Mouse (Mus musculus): ENCODE results near the gene Sik3. TPM values are rescaled to one million over a fixed set of nuclear protein-coding genes. Genes with fewer than 3 reads are reported as not detected.

Sik3 gene
- total and polyA plus RNA-seq, 3 experiments: 30.7 to 81.1 (median 62.1) TPM

DNA sequence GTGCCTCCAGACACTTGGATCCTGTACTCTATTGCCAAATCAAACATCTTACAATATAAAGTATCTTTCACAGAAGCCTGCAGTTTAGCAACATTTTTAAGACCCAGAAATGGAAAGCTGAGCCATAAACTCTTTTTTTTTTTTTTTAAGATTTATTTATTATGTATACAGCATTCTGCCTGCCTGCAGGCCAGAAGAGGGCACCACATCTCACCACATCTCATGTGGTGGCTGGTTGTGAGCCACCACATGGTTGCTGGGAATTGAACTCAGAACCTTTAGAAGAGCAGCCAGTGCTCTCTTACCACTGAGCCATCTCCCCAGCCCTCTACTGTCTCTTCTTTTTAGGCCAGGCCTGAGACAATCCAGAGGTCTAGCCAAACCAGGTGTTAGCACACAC, 31.3 kb upstream of the Sik3 start:
- Histone ChIP-seq H3K79me2 (replicated peaks; ENCODE audit: control insufficient read depth, insufficient read depth, low read length) (peaks cover 9% of the 10 kb centered on the region), H3K27ac (no peak overlapping the region), H3K27me3 (ENCODE audit: control insufficient read depth, insufficient read depth, low read length) (no peaks in the 10 kb centered on the region), H3K9ac (ENCODE audit: low read depth, low read length) (no peak overlapping the region), H3K4me1 (ENCODE audit: control insufficient read depth, insufficient read depth, low read length) (peaks cover 7% of the 10 kb centered on the region), H3K36me3 (ENCODE audit: control insufficient read depth, insufficient read depth, low read length) (peaks cover 12% of the 10 kb centered on the region), H3K4me3 (no peak overlapping the region)
- intact Hi-C loops (cut with DNase I): loop anchor here (5.0 kb wide), 1 partner anchor 74 kb away; the partner anchor contains the start of genes Pcsk7 and Rnf214
- TF ChIP-seq POLR2A (IDR thresholded peaks at IDR 0.05; ENCODE audit: insufficient read depth, low read depth, low read length) (no peak), CTCF (IDR thresholded peaks at IDR 0.05) (peak; percentile 38)
- no peak for DNase-seq

DNA sequence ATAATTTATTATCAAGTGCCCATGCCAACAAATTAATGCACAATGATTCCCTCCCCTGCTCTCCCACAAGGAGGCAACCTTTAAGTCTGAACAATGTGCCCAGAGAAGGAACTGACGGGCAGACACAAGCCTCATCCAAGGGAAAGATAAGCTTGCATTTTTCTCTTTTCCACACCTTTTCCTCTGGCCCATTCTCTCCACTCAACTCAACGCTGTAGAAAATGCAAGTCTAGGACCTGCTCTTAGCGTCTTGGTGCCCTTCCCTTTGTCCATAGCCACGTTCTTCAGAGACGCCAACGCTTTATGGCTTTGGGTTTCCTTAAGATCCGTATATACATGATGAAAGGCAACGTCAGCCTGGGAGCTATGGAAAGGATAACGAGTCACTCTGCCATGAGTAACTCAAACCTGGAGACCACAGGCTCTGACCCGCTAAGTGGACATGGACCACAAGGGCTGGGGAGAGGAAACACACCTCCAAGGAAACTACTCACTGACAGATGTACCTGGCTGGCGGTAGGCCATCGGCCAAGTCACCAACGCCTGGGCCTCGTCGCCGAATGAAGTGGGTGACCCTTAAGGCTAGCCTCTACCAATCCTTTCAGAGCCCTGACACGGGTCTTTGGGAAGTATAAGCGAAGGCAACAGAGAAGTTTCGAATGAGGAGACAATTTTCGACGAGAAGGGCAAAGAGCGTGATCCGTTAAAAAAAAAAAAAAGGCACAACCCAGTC, 28.8 kb upstream of the Sik3 start:
- Histone ChIP-seq H3K27me3 (ENCODE audit: control insufficient read depth, insufficient read depth, low read length) (no peaks in the 10 kb centered on the region), H3K4me1 (ENCODE audit: control insufficient read depth, insufficient read depth, low read length) (peaks cover 7% of the 10 kb centered on the region), H3K4me3 (peak overlapping the region; percentile 97), H3K79me2 (replicated peaks; ENCODE audit: control insufficient read depth, insufficient read depth, low read length) (peaks cover 7% of the 10 kb centered on the region), H3K27ac (peak overlapping the region; percentile 95), H3K36me3 (ENCODE audit: control insufficient read depth, insufficient read depth, low read length) (peaks cover 10% of the 10 kb centered on the region; the same call in 1 of the 2 replicates), H3K9ac (ENCODE audit: low read depth, low read length) (peak overlapping the region; percentile 96)
- 2% methylated on average over 23 of the region's 23 CpGs for WGBS
- peak in 1 of 2 experiments; percentile 65 for DNase-seq
- intact Hi-C loops (cut with DNase I): loop anchor here (1.0 to 5.0 kb wide), 2 partner anchors 29 to 77 kb away; partner anchors contain the start of genes Pcsk7, Rnf214 and Sidt2
- TF ChIP-seq EP300 (IDR thresholded peaks at IDR 0.05; ENCODE audit: insufficient read depth, low read depth, low read length): no peak
- TF ChIP-seq CTCF (IDR thresholded peaks at IDR 0.05): peak; percentile 38
- TF ChIP-seq POLR2A (IDR thresholded peaks at IDR 0.05; ENCODE audit: insufficient read depth, low read depth, low read length): no peak

DNA sequence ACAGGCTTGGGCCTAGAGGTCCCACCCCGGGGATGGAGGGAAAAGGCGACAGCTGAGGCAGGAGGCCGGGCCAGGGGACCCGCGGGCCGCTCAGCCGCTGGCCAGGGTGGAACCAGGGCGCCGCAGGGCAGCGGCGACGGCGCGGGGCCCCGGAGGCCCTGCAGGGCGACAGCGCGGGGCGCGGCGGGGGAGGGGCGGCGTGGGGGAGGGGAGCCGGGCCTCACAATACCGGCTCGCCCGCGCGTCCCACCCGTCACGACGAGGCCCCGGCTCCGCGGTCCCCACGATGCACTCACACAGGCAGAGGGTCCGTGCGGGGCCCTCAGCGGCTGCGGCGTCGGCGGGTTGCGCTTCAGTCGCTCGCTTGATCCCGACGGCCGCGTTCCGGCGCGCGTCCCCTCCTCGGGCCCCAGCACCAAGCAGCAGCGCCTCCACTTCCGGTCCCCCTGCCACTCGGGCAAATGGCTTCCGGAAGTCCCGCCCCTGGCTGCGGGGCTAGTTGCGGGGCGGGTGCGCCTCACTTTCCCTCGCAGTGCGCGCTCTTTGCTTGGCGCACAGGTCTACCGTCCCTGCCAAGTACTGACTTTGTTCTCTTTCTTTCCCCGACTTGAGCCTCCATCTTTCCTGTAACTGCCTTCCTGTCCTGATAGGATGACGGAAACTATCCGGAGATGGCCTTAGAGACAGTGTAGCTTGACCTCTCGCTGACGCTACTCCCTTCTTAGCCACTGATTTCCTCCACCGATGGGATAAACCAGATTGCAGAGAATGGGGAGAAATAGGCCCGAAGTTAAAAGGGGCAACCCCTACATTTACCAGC, 28.0 kb upstream of the Sik3 start:
- Histone ChIP-seq H3K4me1 (ENCODE audit: control insufficient read depth, insufficient read depth, low read length) (peaks cover 7% of the 10 kb centered on the region), H3K4me3 (peak overlapping the region; percentile 97), H3K27me3 (ENCODE audit: control insufficient read depth, insufficient read depth, low read length) (no peaks in the 10 kb centered on the region), H3K79me2 (replicated peaks; ENCODE audit: control insufficient read depth, insufficient read depth, low read length) (peaks cover 5% of the 10 kb centered on the region), H3K27ac (peak overlapping the region; percentile 95), H3K36me3 (ENCODE audit: control insufficient read depth, insufficient read depth, low read length) (peaks cover 8% of the 10 kb centered on the region; the same call in 1 of the 2 replicates), H3K9ac (ENCODE audit: low read depth, low read length) (peak overlapping the region; percentile 96)
- TF ChIP-seq POLR2A (IDR thresholded peaks at IDR 0.05; ENCODE audit: insufficient read depth, low read depth, low read length) (peak; percentile 86), CTCF (IDR thresholded peaks at IDR 0.05) (peak; percentile 7; the same call in 1 of the 2 replicates), EP300 (IDR thresholded peaks at IDR 0.05; ENCODE audit: insufficient read depth, low read depth, low read length) (0 out of 2 replicates have a peak, but pooled peaks have one; percentile 19)
- WGBS: under 1% methylated on average over 69 of the region's 76 CpGs
- DNase-seq: peak; percentile 93
- intact Hi-C loops (cut with DNase I): loop anchor here (1.0 to 5.0 kb wide), 2 partner anchors 29 to 77 kb away; partner anchors contain the start of genes Pcsk7, Rnf214 and Sidt2

DNA sequence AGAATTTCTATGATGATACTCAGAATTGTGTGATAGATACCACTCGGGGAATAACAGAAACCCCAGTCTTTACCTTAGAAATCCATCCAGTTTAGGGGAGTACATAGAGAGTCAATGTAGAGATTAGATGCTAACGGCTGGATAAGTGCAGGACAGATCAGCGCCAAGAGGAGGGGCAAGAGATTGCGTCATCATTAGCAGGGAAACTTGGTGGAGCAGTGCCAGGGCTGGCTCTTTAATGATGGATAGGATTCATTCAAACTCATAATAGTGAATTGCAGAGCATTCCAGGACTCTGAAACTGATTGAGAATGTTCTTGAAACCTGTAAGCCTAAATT, 27.4 kb upstream of the Sik3 start:
- intact Hi-C loops (cut with DNase I): no loop called here

DNA sequence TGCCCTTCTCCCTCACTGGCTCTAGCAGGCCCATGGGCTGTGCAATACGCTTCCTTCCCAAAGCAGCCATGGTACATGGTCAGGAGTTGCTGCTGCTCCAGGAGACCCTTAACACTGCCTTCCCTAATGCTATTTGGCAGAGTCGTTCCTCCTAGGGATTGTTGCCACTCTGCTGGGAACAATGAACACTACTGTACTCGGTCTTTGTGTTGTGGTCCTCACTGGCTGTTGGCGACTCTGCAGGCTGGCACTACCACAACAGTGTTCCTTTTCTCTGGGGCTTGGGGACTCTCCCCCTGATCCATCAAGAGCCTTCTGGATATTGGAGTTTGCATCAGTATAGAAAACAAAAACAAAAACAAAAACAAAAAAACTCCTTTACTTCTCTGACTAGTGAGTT, 13.6 kb upstream of the Sik3 start:
- Histone ChIP-seq H3K4me1 (ENCODE audit: control insufficient read depth, insufficient read depth, low read length) (no peaks in the 10 kb centered on the region), H3K9ac (ENCODE audit: low read depth, low read length) (no peak overlapping the region), H3K4me3 (no peak overlapping the region), H3K27ac (no peak overlapping the region), H3K79me2 (replicated peaks; ENCODE audit: control insufficient read depth, insufficient read depth, low read length) (no peaks in the 10 kb centered on the region), H3K27me3 (ENCODE audit: control insufficient read depth, insufficient read depth, low read length) (no peaks in the 10 kb centered on the region), H3K36me3 (ENCODE audit: control insufficient read depth, insufficient read depth, low read length) (no peaks in the 10 kb centered on the region)
- no peak for TF ChIP-seq CTCF (IDR thresholded peaks at IDR 0.05)
- TF ChIP-seq POLR2A (IDR thresholded peaks at IDR 0.05; ENCODE audit: insufficient read depth, low read depth, low read length): no peak
- no peak for TF ChIP-seq EP300 (IDR thresholded peaks at IDR 0.05; ENCODE audit: insufficient read depth, low read depth, low read length)
- no peak for DNase-seq
- intact Hi-C loops (cut with DNase I): no loop called here
- WGBS: 77% methylated on average over 4 of the region's 4 CpGs

More for the DNA sequence above, 27.4 kb upstream of the Sik3 start:
- no peaks in the 10 kb centered on the region for H3K27me3 ChIP-seq (ENCODE audit: control insufficient read depth, insufficient read depth, low read length)
- H3K27ac ChIP-seq: peak overlapping the region; percentile 95
- 0% methylated on average over 4 of the region's 4 CpGs for WGBS
- no peaks in the 10 kb centered on the region for H3K79me2 ChIP-seq (replicated peaks; ENCODE audit: control insufficient read depth, insufficient read depth, low read length)
- H3K36me3 ChIP-seq (ENCODE audit: control insufficient read depth, insufficient read depth, low read length): peaks cover 6% of the 10 kb centered on the region; the same call in 1 of the 2 replicates
- peak overlapping the region; percentile 97 for H3K4me3 ChIP-seq
- TF ChIP-seq EP300 (IDR thresholded peaks at IDR 0.05; ENCODE audit: insufficient read depth, low read depth, low read length): no peak
- no peak for TF ChIP-seq POLR2A (IDR thresholded peaks at IDR 0.05; ENCODE audit: insufficient read depth, low read depth, low read length)
- TF ChIP-seq CTCF (IDR thresholded peaks at IDR 0.05): no peak
- peak; percentile 64 to 76 for DNase-seq
- H3K4me1 ChIP-seq (ENCODE audit: control insufficient read depth, insufficient read depth, low read length): peaks cover 7% of the 10 kb centered on the region
- peak overlapping the region; percentile 96 for H3K9ac ChIP-seq (ENCODE audit: low read depth, low read length)
